Mouse (Mus musculus) erythroblast, adult 5-6 weeks (primary cell): Measurements from ENCODE around the gene Ddi2. TPM values are rescaled to one million over a fixed set of nuclear protein-coding genes. Genes with fewer than 3 reads are reported as not detected.

ENCODE experiments used
- ATAC-seq: replicated peaks from 2 replicates; pipeline ENCODE4 v1.8.0; 2016; ENCODE audit warnings: moderate number of reproducible peaks, mild to moderate bottlenecking, moderate TSS enrichment, inconsistent platforms; ENCODE audit not compliant: poor library complexity, low FRiP score, severe bottlenecking
- total RNA-seq, 2 experiments: library from RNA; stranded (forward) in 1 of 2; stranded (reverse) in 1 of 2; fragments of 150-400 nt in 1 of 2; fragments of 200-764, 138-1000 nt in 1 of 2; gene quantifications; 2 replicates each; pipeline versions ENCODE4 v1.2.3 to v1.2.4; 2015 to 2017; ENCODE audit warnings: low replicate concordance in 2 of 2

Gene Ddi2
- total RNA-seq, 2 experiments from 2014 or later = 14.8 to 17.7 TPM

GRCm38 (mm10) chr4:141663122-141663931, 59.9 kb downstream of the Ddi2 start:
- peak; percentile 48 for ATAC-seq

GRCm38 (mm10) chr4:141660884-141661283, 62.3 kb downstream of the Ddi2 start:
- no peak for ATAC-seq

- ATAC-seq = no peak
Measured at GRCm38 (mm10) chr4:141659739-141660138, 63.5 kb downstream of the Ddi2 start.

GRCm38 (mm10) chr4:141658846-141659484, 64.3 kb downstream of the Ddi2 start:
- no peak for ATAC-seq

- ATAC-seq = no peak
Measured at GRCm38 (mm10) chr4:141656932-141657331, 66.3 kb downstream of the Ddi2 start.

GRCm38 (mm10) chr4:141655908-141656608, 67.2 kb downstream of the Ddi2 start:
- ATAC-seq = no peak

- no peak for ATAC-seq
Measured at GRCm38 (mm10) chr4:141654509-141654908, 68.7 kb downstream of the Ddi2 start.

- no peak for ATAC-seq
Measured at GRCm38 (mm10) chr4:141653813-141654212, 69.4 kb downstream of the Ddi2 start.

- no peak for ATAC-seq
Measured at GRCm38 (mm10) chr4:141653044-141653443, 70.2 kb downstream of the Ddi2 start.

GRCm38 (mm10) chr4:141651944-141652343, 71.3 kb downstream of the Ddi2 start:
- no peak for ATAC-seq

GRCm38 (mm10) chr4:141651286-141651685, 71.9 kb downstream of the Ddi2 start:
- ATAC-seq = no peak

- no peak for ATAC-seq
Measured at GRCm38 (mm10) chr4:141649244-141649643, 74.0 kb downstream of the Ddi2 start.

GRCm38 (mm10) chr4:141648262-141648661, 75.0 kb downstream of the Ddi2 start:
- ATAC-seq = no peak

- ATAC-seq = no peak
Measured at GRCm38 (mm10) chr4:141647187-141647586, 76.0 kb downstream of the Ddi2 start.

GRCm38 (mm10) chr4:141645988-141646387, 77.2 kb downstream of the Ddi2 start:
- ATAC-seq = no peak

GRCm38 (mm10) chr4:141643118-141643855, 79.9 kb downstream of the Ddi2 start:
- ATAC-seq = no peak

GRCm38 (mm10) chr4:141641961-141642811, 81.0 kb downstream of the Ddi2 start:
- no peak for ATAC-seq

- no peak for ATAC-seq
Measured at GRCm38 (mm10) chr4:141641353-141641771, 81.9 kb downstream of the Ddi2 start.

GRCm38 (mm10) chr4:141639474-141639873, 83.7 kb downstream of the Ddi2 start:
- no peak for ATAC-seq
